Mouse (Mus musculus) heart, adult 8-10 months (tissue): ENCODE measurements at regions not wholly inside any gene's neighbourhood (a gene's known extent, or its start where the extent isn't known, plus 50 kb on each side); places are given as distances from the start of the nearest gene placed in this dataset.

Source experiments
- DNase-seq: peaks from one replicate; pipeline ENCODE4 v3.0.0; 2022; ENCODE audit warnings: low spot score

- no peak for DNase-seq
These were observed 311.2 kb upstream of the Pappa start for GRCm38 (mm10) chr4:64812812-64813211.

DNA sequence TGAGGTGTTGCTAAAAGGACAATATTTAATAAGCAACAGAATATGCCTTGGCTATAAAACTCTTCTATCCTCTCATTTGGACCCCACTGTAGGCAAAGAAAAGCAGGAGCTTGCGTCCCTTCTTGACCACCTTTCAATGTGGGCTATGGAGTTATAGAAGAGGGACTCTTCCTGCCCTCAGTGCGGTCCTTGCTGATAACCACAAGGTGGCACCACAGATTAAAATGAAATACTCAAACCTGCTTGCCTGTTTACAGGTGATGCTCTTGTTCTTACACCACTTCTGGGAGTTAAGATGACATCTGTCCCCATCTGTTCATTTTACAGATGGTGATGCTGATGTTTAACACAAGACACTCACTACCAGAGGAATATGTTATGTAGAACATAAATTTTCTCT is 291.1 kb upstream of the Pappa start:
- no peak for DNase-seq

DNA sequence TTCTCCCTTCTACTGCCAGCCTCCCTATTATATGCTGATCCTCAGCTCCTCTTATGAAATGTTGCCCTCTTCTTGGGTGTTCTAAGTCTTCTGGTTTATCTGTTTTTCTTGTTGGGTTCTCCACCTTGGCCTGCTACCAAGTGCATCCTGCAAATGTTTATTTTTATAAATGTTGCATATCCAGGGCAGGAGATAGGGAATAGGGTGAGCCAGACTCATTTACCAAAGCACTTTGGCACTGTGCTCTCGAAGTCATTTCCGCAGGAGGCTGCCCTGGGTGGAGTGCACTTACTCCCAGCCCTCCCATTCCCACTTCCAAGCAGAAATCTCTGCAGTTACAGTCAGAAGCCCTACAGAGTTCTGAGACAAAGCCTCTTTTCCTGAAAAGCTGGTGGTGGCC is 249.5 kb upstream of the Pappa start:
- no peak for DNase-seq

GRCm38 (mm10) chr4:64876924-64877323 is 247.1 kb upstream of the Pappa start:
- no peak for DNase-seq

DNA sequence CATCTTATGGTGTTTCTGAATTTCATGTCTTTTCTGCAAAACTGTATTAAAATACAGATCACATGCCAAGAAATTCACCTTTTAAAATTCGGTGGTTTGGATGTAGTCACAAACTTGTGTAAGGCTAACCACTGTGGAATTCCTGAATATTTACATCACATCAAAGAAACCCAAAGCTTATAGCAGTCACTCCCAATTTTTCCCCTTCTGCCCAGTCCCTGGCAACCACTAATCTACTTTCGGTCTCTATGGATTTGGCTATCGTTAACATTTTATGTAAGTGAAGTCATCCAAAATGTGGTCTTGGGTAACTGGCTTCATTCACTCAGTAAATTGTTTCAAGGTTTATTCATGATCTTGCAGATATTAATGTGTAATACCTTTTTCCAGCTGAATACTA is 226.0 kb upstream of the Pappa start:
- no peak for DNase-seq

DNA sequence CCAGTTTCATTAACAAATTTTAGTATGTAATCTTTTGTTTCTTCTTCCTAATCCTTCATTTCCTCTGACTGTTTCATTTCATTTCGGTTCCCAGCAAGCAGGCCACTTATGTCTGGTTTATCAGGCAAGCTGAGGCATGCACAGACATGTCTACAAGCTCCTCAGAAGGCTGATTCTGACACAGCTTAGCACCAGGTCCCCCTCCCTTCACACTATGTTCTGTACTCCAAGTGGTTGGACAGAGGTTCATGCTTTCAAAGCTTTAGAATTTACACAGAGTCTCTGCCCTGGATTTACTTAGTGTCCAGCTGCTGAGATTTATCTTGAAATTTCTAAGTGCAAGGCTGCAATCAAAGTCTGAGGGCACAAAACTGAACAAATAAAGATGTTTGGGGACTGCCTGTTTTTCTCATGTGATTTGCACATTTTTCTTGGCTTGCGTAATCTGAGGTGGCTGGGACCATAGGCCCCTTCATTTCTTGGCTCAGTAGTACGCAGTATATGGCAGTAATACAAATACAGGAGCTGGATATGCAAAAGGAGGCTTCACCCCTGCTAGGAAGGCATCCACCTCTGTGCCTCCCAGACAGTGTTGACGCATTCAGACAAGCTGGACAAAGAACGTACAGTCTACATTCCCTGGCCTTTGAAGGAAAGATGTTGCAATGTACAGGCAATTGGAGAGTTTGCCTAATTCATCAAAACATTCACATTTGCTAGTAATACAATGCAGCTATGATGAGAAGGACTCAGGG is 222.7 kb upstream of the Pappa start:
- peak; percentile 16 for DNase-seq

- no peak for DNase-seq
These were observed 200.2 kb upstream of the Pappa start for GRCm38 (mm10) chr4:64923751-64924150.

DNA sequence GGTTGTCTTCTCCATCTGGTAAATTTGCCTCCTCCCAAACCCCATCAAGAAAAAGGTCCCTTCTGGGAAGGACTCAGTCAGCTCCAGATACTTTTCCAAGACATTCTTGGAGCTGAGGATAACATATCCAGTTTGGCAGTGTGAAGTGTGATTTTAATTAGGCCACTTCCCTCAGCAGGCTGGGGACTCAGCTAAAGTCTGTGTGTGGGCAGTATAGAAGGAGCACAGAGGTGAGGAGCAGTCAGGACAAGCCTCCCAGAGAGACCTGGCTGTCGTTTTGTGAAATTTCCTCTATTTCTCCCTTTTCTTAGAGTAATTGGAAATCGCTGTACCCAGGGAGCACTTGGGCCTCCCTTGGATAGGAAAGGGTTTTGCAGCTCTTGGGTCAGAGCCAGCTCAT is 195.4 kb upstream of the Pappa start:
- no peak for DNase-seq

DNA sequence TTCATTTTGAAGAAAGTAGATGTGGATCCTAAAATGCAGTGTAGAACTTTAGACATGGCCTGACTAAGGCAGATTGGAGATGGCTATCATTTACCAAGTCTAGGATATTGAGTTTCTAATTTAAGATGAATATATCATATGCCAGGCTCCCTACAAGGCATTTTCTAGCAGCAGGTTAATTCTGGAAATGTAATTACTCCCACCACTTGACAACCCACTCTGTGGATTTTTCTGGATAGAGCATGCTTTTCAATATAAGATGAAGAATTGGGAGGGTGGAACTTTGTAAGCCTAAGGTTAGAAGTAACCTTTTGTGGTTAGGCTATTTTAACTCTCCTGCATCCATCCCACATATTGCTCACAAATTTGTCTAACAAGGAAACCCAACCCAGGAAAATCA is 178.4 kb upstream of the Pappa start:
- DNase-seq: no peak

- no peak for DNase-seq
These were observed 171.3 kb upstream of the Pappa start for GRCm38 (mm10) chr4:64952651-64953050.

DNA sequence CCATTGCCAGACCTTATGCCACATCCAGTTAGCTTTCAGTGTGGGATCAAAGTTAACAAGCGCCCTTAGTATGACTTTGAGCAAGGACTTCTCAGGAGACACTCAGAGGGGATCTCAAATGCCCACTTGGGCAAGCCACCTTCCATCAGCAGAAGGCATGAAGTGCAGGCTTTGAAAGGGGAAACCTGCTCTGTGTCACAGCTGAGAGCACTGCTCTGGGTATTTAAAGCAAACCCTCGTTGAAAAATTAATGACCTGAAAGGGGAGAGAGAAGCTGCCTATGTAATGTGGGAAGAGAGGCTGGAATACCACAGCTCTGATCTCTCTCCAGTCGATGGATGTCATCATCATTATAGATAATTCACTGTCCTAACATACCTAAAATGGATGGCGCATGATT is 165.1 kb upstream of the Pappa start:
- DNase-seq: no peak

- no peak for DNase-seq
These were observed 162.2 kb upstream of the Pappa start for GRCm38 (mm10) chr4:64961796-64962195.
